Mouse (Mus musculus): ENCODE data around the gene Enpp5. TPM values are rescaled to one million over a fixed set of nuclear protein-coding genes. Genes with fewer than 3 reads are reported as not detected.

Enpp5 gene
- total RNA-seq, 2 experiments from 2014 or later = 2.5 to 3.0 TPM

Other genes starting within 250 kb of the Enpp5 start
- 13.3 and 15.5 TPM in 2 replicates for gene Enpp4, start 27.0 kb downstream of the Enpp5 start, total RNA-seq (2015; ENCODE audit: low replicate concordance)
- gene Enpp4, start 27.0 kb downstream of the Enpp5 start, total RNA-seq (2017; ENCODE audit: low replicate concordance) = 10.1 and 11.7 TPM in 2 replicates
- not detected in 2 replicates for gene Clic5, start 109.8 kb downstream of the Enpp5 start, total RNA-seq (2015; ENCODE audit: low replicate concordance)
- not detected in 2 replicates for gene Clic5, start 109.8 kb downstream of the Enpp5 start, total RNA-seq (2017; ENCODE audit: low replicate concordance)